Mouse (Mus musculus) liver, embryonic 12.5 days (tissue): ENCODE measurements around the gene Dpt. TPM values are rescaled to one million over a fixed set of nuclear protein-coding genes. Genes with fewer than 3 reads are reported as not detected.
"Not testable (repeated sequence)": the region's sequence is repeated elsewhere in the genome, so short reads cannot be mapped to it uniquely, and the experiment has no call there.

Experiments used
- ATAC-seq: fragments of 200-750 bp; cut with Nextera tagmentation; 2 replicates; pipeline ENCODE4 v1.8.0; 2017; ENCODE audit warnings: moderate number of reproducible peaks, mild to moderate bottlenecking, moderate library complexity
- H3K27ac ChIP-seq: fragments of 300-500 bp; sonication (generic); 2 replicates; pipeline ENCODE4 v1.5.1; 2016; ENCODE audit warnings: mild to moderate bottlenecking
- H3K27me3 ChIP-seq: fragments of 300-500 bp; sonication (generic); replicated peaks from 2 replicates; pipeline ENCODE4 v1.6.1; 2016; ENCODE audit warnings: mild to moderate bottlenecking, moderate library complexity
- H3K36me3 ChIP-seq: fragments of 300-500 bp; sonication (generic); 2 replicates; pipeline ENCODE4 v1.6.1; 2016; ENCODE audit warnings: mild to moderate bottlenecking, moderate library complexity
- H3K4me1 ChIP-seq: fragments of 300-500 bp; sonication (generic); 2 replicates; pipeline ENCODE4 v1.6.1; 2016
- H3K4me2 ChIP-seq: fragments of 300-500 bp; sonication (generic); 2 replicates; pipeline ENCODE4 v1.6.1; 2016; ENCODE audit warnings: mild to moderate bottlenecking, moderate library complexity
- H3K4me3 ChIP-seq: fragments of 300-500 bp; sonication (generic); 2 replicates; pipeline ENCODE4 v1.5.1; 2016; ENCODE audit warnings: mild to moderate bottlenecking, moderate library complexity
- H3K9ac ChIP-seq: fragments of 300-500 bp; sonication (generic); 2 replicates; pipeline ENCODE4 v1.6.1; 2016; ENCODE audit warnings: mild to moderate bottlenecking, moderate library complexity
- H3K9me3 ChIP-seq: fragments of 300-500 bp; sonication (generic); replicated peaks from 2 replicates; pipeline ENCODE4 v1.6.1; 2016; ENCODE audit warnings: mild to moderate bottlenecking, moderate library complexity
- WGBS: fragments of 180-500 bp; shearing (Covaris S2); methylation state at CpG from one replicate; pipeline ENCODE4 v1.1.7; 2016; ENCODE audit not compliant: insufficient replicate concordance; 5-methylcytosine and 5-hydroxymethylcytosine counted together
- polyA plus RNA-seq: library from polyadenylated mRNA; unstranded; fragments of >200 nt; fragmentation: Nextera tagmentation; extraction: Ambion mirVana; gene quantifications from 2 replicates; pipeline ENCODE4 v1.2.1, GENCODE M21; 2016

The Dpt gene
- polyA plus RNA-seq, 1 experiment from 2014 or later, result not detected

DNA sequence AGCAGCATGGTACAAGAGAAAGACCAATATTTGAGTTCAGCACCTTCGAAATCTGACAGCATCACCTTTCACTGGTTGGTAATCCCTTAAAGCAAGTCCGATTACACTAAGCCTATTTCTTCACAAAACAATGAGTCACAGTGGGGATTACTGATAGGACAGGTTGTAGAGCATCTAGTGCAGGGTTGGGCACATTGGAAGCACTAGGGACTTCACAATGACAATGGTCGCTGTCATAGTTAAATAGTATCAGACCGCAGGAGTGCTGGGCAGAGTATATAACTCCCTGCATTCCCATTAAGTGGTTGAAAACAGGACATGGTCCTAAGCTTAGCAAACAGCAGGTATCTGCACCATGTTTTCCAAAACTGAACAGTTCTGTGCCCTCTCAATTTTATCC lies 25.8 kb downstream of the Dpt start:
- no peak overlapping the region for H3K4me3 ChIP-seq
- no peak overlapping the region for H3K9ac ChIP-seq
- H3K27ac ChIP-seq, result no peak overlapping the region
- 67% methylated on average over 4 of the region's 4 CpGs for WGBS
- no peak for ATAC-seq
- no peaks in the 10 kb centered on the region for H3K36me3 ChIP-seq
- no peak overlapping the region for H3K4me2 ChIP-seq
- no peaks in the 10 kb centered on the region for H3K27me3 ChIP-seq
- H3K4me1 ChIP-seq, result no peaks in the 10 kb centered on the region
- no peaks in the 10 kb centered on the region for H3K9me3 ChIP-seq

- Histone ChIP-seq H3K4me3 (no peak overlapping the region), H3K4me1 (no peaks in the 10 kb centered on the region), H3K27ac (no peak overlapping the region), H3K9ac (no peak overlapping the region), H3K9me3 (no peaks in the 10 kb centered on the region), H3K36me3 (no peaks in the 10 kb centered on the region), H3K27me3 (no peaks in the 10 kb centered on the region), H3K4me2 (no peak overlapping the region)
- ATAC-seq, result no peak
- 65% methylated on average over 2 of the region's 2 CpGs for WGBS
These were observed 28.5 kb downstream of the Dpt start for GRCm38 (mm10) chr1:164824896-164825295.

- no peaks in the 10 kb centered on the region for H3K4me1 ChIP-seq
- no peak overlapping the region for H3K9ac ChIP-seq
- H3K4me2 ChIP-seq, result no peak overlapping the region
- H3K4me3 ChIP-seq, result no peak overlapping the region
- no peak for ATAC-seq
- WGBS, result 38% methylated on average over 1 of the region's 1 CpGs
- no peaks in the 10 kb centered on the region for H3K27me3 ChIP-seq
- no peaks in the 10 kb centered on the region for H3K9me3 ChIP-seq
- H3K27ac ChIP-seq, result no peak overlapping the region
- no peaks in the 10 kb centered on the region for H3K36me3 ChIP-seq
These were observed 33.4 kb downstream of the Dpt start for GRCm38 (mm10) chr1:164829881-164830280.

DNA sequence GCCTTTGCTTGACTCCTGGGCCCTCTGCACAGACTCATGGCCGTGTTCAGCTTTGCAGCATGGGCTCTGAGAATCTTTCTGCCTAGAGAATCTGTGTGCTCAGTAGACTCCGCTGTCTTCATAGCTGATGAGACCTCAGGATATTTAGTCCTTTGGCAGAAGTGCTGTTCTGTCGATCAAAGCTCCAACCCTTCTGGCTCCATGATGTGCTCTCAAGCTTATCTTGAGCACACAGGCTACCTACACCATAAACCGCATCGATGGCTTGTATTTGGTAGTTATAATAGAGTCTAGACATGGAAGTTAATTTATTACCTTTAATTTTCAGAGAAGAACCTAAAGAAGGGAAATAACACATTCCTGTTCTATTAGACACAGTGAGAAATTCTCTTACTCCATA lies 36.0 kb downstream of the Dpt start:
- Histone ChIP-seq H3K36me3 (no peaks in the 10 kb centered on the region), H3K27me3 (no peaks in the 10 kb centered on the region), H3K4me1 (no peaks in the 10 kb centered on the region), H3K27ac (no peak overlapping the region), H3K4me3 (no peak overlapping the region), H3K4me2 (no peak overlapping the region), H3K9me3 (no peaks in the 10 kb centered on the region), H3K9ac (no peak overlapping the region)
- 64% methylated on average over 5 of the region's 5 CpGs for WGBS
- ATAC-seq, result no peak

DNA sequence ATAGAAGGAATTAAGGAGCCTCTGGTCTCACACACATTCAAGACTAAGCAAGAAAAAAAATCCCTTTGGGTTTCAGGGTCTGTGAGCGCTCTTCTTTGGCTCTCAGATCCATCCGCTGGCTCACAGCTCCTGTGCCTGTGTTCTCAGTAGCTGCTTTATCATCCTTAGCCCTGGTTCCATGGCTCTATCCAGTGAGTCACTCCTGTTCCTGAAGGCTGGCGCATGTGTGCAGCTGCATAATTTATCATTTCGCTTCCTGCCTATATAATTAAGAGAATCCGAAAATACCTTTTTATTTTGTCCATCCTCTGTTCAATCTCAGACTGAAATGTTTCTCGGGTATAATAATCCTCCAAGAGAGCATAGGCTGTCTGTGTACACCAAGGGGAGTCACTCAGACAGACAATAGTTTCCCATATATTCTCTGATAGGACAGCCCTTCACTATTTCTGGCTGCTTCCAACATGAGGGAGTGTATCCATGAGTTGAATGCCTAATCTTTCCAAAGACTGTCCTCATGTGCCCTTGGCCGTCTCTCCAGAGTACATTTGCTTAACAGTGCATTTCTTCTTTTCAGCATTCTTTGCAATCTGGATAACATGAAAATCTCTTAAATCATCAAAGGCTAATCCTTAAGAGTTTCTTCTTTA lies 52.3 kb downstream of the Dpt start:
- Histone ChIP-seq H3K4me2 (no peak overlapping the region), H3K4me1 (no peaks in the 10 kb centered on the region), H3K27me3 (no peaks in the 10 kb centered on the region), H3K36me3 (no peaks in the 10 kb centered on the region), H3K9me3 (no peaks in the 10 kb centered on the region), H3K4me3 (no peak overlapping the region), H3K9ac (no peak overlapping the region), H3K27ac (no peak overlapping the region)
- ATAC-seq, result no peak
- 68% methylated on average over 7 of the region's 7 CpGs for WGBS

DNA sequence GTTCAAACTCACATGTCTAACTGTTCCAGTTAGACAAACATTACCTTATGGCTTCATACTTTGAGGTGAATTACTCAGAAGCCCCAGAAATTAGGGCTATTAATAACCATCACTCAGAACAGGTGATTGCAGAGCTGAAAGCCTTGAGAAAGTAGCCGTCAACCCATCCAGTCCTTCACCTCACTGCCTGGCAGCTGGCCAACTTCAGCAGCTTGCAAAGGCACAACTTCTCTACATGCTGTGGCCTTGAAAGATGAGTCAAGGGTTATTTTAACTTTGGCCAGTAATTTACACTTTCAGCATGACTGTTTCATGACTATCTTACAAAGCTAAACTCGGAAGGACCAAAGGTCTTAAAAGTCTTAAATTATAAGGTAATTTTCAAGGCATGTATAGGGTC lies 59.3 kb downstream of the Dpt start:
- WGBS, result 73% methylated on average over 2 of the region's 2 CpGs

GRCm38 (mm10) chr1:164859952-164860351 lies 63.5 kb downstream of the Dpt start:
- no peak for ATAC-seq
- Histone ChIP-seq H3K27me3 (no peaks in the 10 kb centered on the region), H3K9ac (no peak overlapping the region), H3K9me3 (no peaks in the 10 kb centered on the region), H3K4me3 (no peak overlapping the region), H3K4me1 (no peaks in the 10 kb centered on the region), H3K4me2 (no peak overlapping the region), H3K36me3 (no peaks in the 10 kb centered on the region), H3K27ac (no peak overlapping the region)
- WGBS, result 69% methylated on average over 11 of the region's 11 CpGs

More for the DNA sequence above, 59.3 kb downstream of the Dpt start:
- H3K9ac ChIP-seq, H3K4me3 ChIP-seq, ATAC-seq, H3K4me2 ChIP-seq, H3K9me3 ChIP-seq, H3K27ac ChIP-seq, H3K36me3 ChIP-seq, H3K27me3 ChIP-seq, H3K4me1 ChIP-seq: not testable (repeated sequence)

GRCm38 (mm10) chr1:164860782-164861181 lies 64.3 kb downstream of the Dpt start:
- Histone ChIP-seq H3K4me2 (no peak overlapping the region), H3K27ac (no peak overlapping the region), H3K4me3 (no peak overlapping the region), H3K4me1 (no peaks in the 10 kb centered on the region), H3K9me3 (no peaks in the 10 kb centered on the region), H3K36me3 (no peaks in the 10 kb centered on the region), H3K9ac (no peak overlapping the region), H3K27me3 (no peaks in the 10 kb centered on the region)
- no peak for ATAC-seq
- WGBS, result 69% methylated on average over 2 of the region's 2 CpGs

- 55% methylated on average over 4 of the region's 4 CpGs for WGBS
- Histone ChIP-seq H3K4me2 (no peak overlapping the region), H3K27ac (no peak overlapping the region), H3K27me3 (no peaks in the 10 kb centered on the region), H3K4me1 (no peaks in the 10 kb centered on the region), H3K9me3 (no peaks in the 10 kb centered on the region), H3K36me3 (no peaks in the 10 kb centered on the region), H3K9ac (no peak overlapping the region), H3K4me3 (no peak overlapping the region)
- no peak for ATAC-seq
These were observed 65.1 kb downstream of the Dpt start for GRCm38 (mm10) chr1:164861501-164861900.

GRCm38 (mm10) chr1:164862946-164863883 lies 66.8 kb downstream of the Dpt start:
- no peaks in the 10 kb centered on the region for H3K27me3 ChIP-seq
- H3K4me3 ChIP-seq, result no peak overlapping the region
- H3K27ac ChIP-seq, result no peak overlapping the region
- no peaks in the 10 kb centered on the region for H3K4me1 ChIP-seq
- WGBS, result 73% methylated on average over 12 of the region's 12 CpGs
- no peak overlapping the region for H3K4me2 ChIP-seq
- no peak overlapping the region for H3K9ac ChIP-seq
- no peaks in the 10 kb centered on the region for H3K9me3 ChIP-seq
- no peak for ATAC-seq
- no peaks in the 10 kb centered on the region for H3K36me3 ChIP-seq

DNA sequence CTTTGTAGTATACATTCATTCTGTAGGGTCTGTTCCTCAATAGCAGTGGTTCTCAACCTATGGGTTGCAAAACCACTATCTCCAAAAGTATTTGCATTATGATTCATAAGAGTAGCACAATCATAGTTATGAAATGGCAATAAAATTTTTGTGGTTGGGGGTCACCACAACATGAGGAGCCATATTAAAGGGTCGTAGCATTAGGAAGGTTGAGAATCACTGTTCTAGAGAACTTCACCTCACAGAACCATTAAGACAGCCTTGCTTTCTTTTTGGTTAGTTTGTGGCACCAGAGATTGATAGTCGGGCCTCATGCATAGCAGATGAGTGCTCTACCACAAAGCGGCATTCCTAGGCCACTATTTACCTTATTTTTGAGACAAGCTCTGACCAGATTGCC lies 68.2 kb downstream of the Dpt start:
- 78% methylated on average over 3 of the region's 3 CpGs for WGBS
- no peaks in the 10 kb centered on the region for H3K36me3 ChIP-seq
- no peaks in the 10 kb centered on the region for H3K27me3 ChIP-seq
- H3K4me3 ChIP-seq, result no peak overlapping the region
- H3K9ac ChIP-seq, result no peak overlapping the region
- H3K4me2 ChIP-seq, result no peak overlapping the region
- no peaks in the 10 kb centered on the region for H3K9me3 ChIP-seq
- no peak for ATAC-seq
- no peaks in the 10 kb centered on the region for H3K4me1 ChIP-seq
- no peak overlapping the region for H3K27ac ChIP-seq

GRCm38 (mm10) chr1:164870694-164871093 lies 74.2 kb downstream of the Dpt start:
- Histone ChIP-seq H3K4me2 (no peak overlapping the region), H3K4me3 (no peak overlapping the region), H3K9ac (no peak overlapping the region), H3K27me3 (no peaks in the 10 kb centered on the region), H3K4me1 (no peaks in the 10 kb centered on the region), H3K36me3 (no peaks in the 10 kb centered on the region), H3K9me3 (no peaks in the 10 kb centered on the region), H3K27ac (no peak overlapping the region)
- WGBS, result 34% methylated on average over 7 of the region's 7 CpGs
- no peak for ATAC-seq
